Mouse (Mus musculus): ENCODE measurements at regions not wholly inside any gene's neighbourhood (a gene's known extent, or its start where the extent isn't known, plus 50 kb on each side); places are given as distances from the start of the nearest gene placed in this dataset.

- TF ChIP-seq CTCF (IDR thresholded peaks at IDR 0.05; ENCODE audit: low read depth) (no peak), EP300 (IDR thresholded peaks at IDR 0.05; ENCODE audit: low read depth) (no peak)
- Histone ChIP-seq H3K4me1 (ENCODE audit: control insufficient read depth, insufficient read depth) (no peaks in the 10 kb centered on the region), H3K36me3 (replicated peaks; ENCODE audit: control insufficient read depth, insufficient read depth, low read length) (no peaks in the 10 kb centered on the region), H3K4me3 (ENCODE audit: low read depth, low read length) (no peak overlapping the region), H3K27ac (ENCODE audit: low read depth) (no peak overlapping the region), H3K9me3 (replicated peaks; ENCODE audit: control insufficient read depth, low read length) (no peaks in the 10 kb centered on the region), H3K27me3 (ENCODE audit: control insufficient read depth, insufficient read depth, low read length) (no peaks in the 10 kb centered on the region), H3K4me2 (ENCODE audit: low read depth, low read length) (no peak overlapping the region), H3K9ac (replicated peaks; ENCODE audit: low read depth, low read length) (no peak overlapping the region)
- DNase-seq (ENCODE audit: low spot score) = no peak
- WGBS = 71% methylated on average over 12 of the region's 12 CpGs
- no peak for ATAC-seq (ENCODE audit: insufficient read depth, low read depth)
Observed at GRCm38 (mm10) chr12:77855796-77856195, 338.2 kb upstream of the Gm6657 start.

GRCm38 (mm10) chr12:77857281-77857680 is 336.8 kb upstream of the Gm6657 start:
- Histone ChIP-seq H3K27me3 (ENCODE audit: control insufficient read depth, insufficient read depth, low read length) (no peaks in the 10 kb centered on the region), H3K4me1 (ENCODE audit: control insufficient read depth, insufficient read depth) (no peaks in the 10 kb centered on the region), H3K4me3 (ENCODE audit: low read depth, low read length) (no peak overlapping the region), H3K4me2 (ENCODE audit: low read depth, low read length) (no peak overlapping the region), H3K27ac (ENCODE audit: low read depth) (no peak overlapping the region), H3K9me3 (replicated peaks; ENCODE audit: control insufficient read depth, low read length) (no peaks in the 10 kb centered on the region), H3K36me3 (replicated peaks; ENCODE audit: control insufficient read depth, insufficient read depth, low read length) (no peaks in the 10 kb centered on the region), H3K9ac (replicated peaks; ENCODE audit: low read depth, low read length) (no peak overlapping the region)
- DNase-seq (ENCODE audit: low spot score) = no peak
- ATAC-seq (ENCODE audit: insufficient read depth, low read depth) = no peak
- TF ChIP-seq EP300 (IDR thresholded peaks at IDR 0.05; ENCODE audit: low read depth) (no peak), CTCF (IDR thresholded peaks at IDR 0.05; ENCODE audit: low read depth) (no peak)
- WGBS = 60% methylated on average over 4 of the region's 4 CpGs

GRCm38 (mm10) chr12:77860769-77861557 is 333.1 kb upstream of the Gm6657 start:
- DNase-seq (ENCODE audit: low spot score) = no peak
- Histone ChIP-seq H3K9ac (replicated peaks; ENCODE audit: low read depth, low read length) (no peak overlapping the region), H3K4me2 (ENCODE audit: low read depth, low read length) (no peak overlapping the region), H3K4me3 (ENCODE audit: low read depth, low read length) (no peak overlapping the region), H3K27ac (ENCODE audit: low read depth) (no peak overlapping the region), H3K36me3 (replicated peaks; ENCODE audit: control insufficient read depth, insufficient read depth, low read length) (no peaks in the 10 kb centered on the region), H3K4me1 (ENCODE audit: control insufficient read depth, insufficient read depth) (no peaks in the 10 kb centered on the region), H3K9me3 (replicated peaks; ENCODE audit: control insufficient read depth, low read length) (no peaks in the 10 kb centered on the region), H3K27me3 (ENCODE audit: control insufficient read depth, insufficient read depth, low read length) (no peaks in the 10 kb centered on the region)
- no peak for TF ChIP-seq EP300 (IDR thresholded peaks at IDR 0.05; ENCODE audit: low read depth)
- no peak for TF ChIP-seq CTCF (IDR thresholded peaks at IDR 0.05; ENCODE audit: low read depth)
- WGBS = 81% methylated on average over 13 of the region's 13 CpGs
- no peak for ATAC-seq (ENCODE audit: insufficient read depth, low read depth)

DNA sequence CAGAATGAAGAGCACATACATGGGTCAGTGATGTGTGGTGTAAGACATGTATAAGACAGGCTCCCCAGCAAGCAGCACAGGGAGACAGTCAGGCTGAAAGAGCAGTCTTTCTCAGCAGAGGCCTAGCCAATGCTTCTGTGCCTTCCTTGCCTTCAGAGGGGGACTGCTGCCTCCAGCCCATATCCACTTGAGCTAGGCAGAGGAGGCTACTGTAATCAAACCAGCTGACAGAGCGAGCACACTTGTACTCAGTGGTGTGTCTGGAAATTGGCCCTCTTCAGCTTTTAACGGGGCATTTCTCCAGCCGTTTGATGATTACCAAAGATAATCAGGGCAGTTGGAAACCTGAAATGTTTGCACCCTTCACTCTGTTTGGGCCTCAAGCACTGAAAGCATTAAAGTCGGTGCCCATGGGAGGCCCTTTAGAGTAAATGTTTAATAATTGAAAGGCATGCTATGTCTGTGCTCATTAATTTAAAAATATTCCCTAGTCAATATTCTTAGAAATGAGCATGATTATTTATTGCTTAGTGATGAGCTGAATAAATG is 326.0 kb upstream of the Gm6657 start:
- no peak overlapping the region for H3K27ac ChIP-seq (ENCODE audit: low read depth)
- ATAC-seq (ENCODE audit: insufficient read depth, low read depth) (no peak), DNase-seq (ENCODE audit: low spot score) (no peak)
- WGBS = 56% methylated on average over 4 of the region's 4 CpGs
- H3K4me1 ChIP-seq (ENCODE audit: control insufficient read depth, insufficient read depth) = no peaks in the 10 kb centered on the region
- H3K36me3 ChIP-seq (replicated peaks; ENCODE audit: control insufficient read depth, insufficient read depth, low read length) = no peaks in the 10 kb centered on the region
- TF ChIP-seq CTCF (IDR thresholded peaks at IDR 0.05; ENCODE audit: low read depth) (no peak), EP300 (IDR thresholded peaks at IDR 0.05; ENCODE audit: low read depth) (no peak)
- no peaks in the 10 kb centered on the region for H3K9me3 ChIP-seq (replicated peaks; ENCODE audit: control insufficient read depth, low read length)
- H3K9ac ChIP-seq (replicated peaks; ENCODE audit: low read depth, low read length) = no peak overlapping the region
- no peak overlapping the region for H3K4me2 ChIP-seq (ENCODE audit: low read depth, low read length)
- no peak overlapping the region for H3K4me3 ChIP-seq (ENCODE audit: low read depth, low read length)
- no peaks in the 10 kb centered on the region for H3K27me3 ChIP-seq (ENCODE audit: control insufficient read depth, insufficient read depth, low read length)

GRCm38 (mm10) chr12:77869296-77869695 is 324.7 kb upstream of the Gm6657 start:
- Histone ChIP-seq H3K4me3 (ENCODE audit: low read depth, low read length) (no peak overlapping the region), H3K27ac (ENCODE audit: low read depth) (no peak overlapping the region), H3K4me2 (ENCODE audit: low read depth, low read length) (no peak overlapping the region), H3K4me1 (ENCODE audit: control insufficient read depth, insufficient read depth) (no peaks in the 10 kb centered on the region), H3K9ac (replicated peaks; ENCODE audit: low read depth, low read length) (no peak overlapping the region), H3K27me3 (ENCODE audit: control insufficient read depth, insufficient read depth, low read length) (no peaks in the 10 kb centered on the region), H3K9me3 (replicated peaks; ENCODE audit: control insufficient read depth, low read length) (no peaks in the 10 kb centered on the region), H3K36me3 (replicated peaks; ENCODE audit: control insufficient read depth, insufficient read depth, low read length) (no peaks in the 10 kb centered on the region)
- ATAC-seq (ENCODE audit: insufficient read depth, low read depth) (no peak), DNase-seq (ENCODE audit: low spot score) (no peak)
- WGBS = 70% methylated on average over 3 of the region's 3 CpGs
- TF ChIP-seq EP300 (IDR thresholded peaks at IDR 0.05; ENCODE audit: low read depth) = no peak
- no peak for TF ChIP-seq CTCF (IDR thresholded peaks at IDR 0.05; ENCODE audit: low read depth)

Data from heart, postnatal 0 days (tissue).